Mouse (Mus musculus): ENCODE measurements around the gene Agpat1.

Agpat1 gene

DNA sequence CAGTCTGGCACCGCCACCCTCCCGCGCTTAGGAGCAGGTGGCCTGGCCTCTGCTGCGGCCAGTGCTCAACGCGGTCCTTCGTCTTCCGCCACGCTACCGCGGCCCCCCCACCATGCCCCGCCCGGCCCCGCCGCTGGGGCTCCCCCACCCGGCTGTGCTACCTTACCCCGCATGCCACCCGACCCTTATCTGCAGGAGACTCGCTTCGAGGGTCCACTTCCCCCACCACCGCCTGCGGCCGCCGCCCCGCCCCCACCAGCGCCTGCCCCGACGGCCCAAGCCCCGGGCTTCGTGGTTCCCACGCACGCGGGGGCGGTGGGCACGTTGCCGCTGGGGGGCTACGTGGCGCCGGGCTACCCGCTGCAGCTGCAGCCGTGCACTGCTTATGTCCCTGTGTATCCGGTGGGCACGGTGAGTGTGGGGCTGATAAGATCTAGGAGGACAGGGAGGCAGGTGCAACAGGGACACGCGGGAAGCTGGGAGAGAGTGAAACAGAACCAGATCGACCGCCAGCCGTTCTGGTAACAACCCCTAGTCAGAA, 26.8 kb downstream of the Agpat1 start:
- no peak for DNase-seq (ENCODE audit: low read depth, low spot score)

DNA sequence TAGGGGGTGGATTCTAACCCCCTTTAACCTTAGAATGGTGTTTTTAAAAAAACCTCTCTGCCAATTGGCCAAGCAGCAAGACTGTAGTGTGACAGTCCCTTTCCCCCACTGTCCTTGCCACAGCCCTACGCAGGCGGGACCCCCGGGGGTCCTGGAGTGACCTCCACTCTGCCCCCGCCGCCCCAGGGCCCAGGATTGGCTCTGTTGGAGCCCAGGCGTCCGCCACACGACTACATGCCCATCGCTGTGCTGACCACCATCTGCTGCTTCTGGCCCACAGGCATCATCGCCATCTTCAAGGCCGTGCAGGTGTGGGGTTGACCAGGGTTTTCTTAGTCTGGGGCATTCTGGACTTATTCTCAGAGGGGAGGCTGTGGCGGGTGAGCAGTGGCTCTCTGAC, 27.6 kb downstream of the Agpat1 start:
- DNase-seq (ENCODE audit: low read depth, low spot score) = no peak

DNA sequence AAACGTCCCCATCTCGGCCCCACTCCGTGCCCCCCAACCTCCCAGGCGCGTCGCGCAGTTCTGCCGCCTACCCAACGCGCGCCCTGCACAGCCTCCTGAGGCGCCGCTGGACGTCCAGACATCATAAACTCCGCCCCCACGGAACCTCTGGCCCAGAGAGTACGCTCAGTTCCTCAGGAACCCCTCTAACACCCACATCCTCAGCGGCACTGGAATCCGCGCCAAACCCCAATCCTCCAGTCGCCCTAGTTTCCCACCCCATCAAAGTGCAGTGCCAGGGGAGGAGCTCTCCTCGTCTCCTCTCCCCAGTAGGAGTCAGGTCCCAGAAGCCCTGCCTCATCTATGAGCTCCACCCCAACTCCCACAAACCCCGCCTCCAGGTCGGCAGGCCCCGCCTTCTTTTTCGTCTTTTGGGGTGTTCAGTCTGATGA, 28.2 kb downstream of the Agpat1 start:
- DNase-seq (ENCODE audit: low read depth, low spot score) = no peak

DNA sequence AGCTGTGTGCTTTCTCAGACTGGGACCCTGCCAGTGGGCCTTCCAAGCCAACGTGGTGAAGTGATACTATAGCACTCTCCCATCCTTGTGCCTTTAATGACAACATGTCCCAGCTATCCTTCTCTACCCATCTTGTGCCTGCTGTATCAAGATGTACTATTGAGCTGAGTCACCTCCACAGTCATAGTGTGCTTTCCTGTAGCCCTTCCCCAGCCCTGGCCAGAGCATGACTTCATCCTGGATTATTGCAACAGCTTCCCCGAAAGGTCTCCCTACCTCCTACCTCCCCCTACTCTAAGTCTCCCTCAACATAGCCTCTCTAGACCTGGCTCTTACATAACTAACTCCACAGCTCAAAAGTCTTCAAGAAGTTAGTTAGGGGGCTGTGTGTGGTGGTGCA, 31.6 kb downstream of the Agpat1 start:
- no peak for DNase-seq (ENCODE audit: low read depth, low spot score)

DNA sequence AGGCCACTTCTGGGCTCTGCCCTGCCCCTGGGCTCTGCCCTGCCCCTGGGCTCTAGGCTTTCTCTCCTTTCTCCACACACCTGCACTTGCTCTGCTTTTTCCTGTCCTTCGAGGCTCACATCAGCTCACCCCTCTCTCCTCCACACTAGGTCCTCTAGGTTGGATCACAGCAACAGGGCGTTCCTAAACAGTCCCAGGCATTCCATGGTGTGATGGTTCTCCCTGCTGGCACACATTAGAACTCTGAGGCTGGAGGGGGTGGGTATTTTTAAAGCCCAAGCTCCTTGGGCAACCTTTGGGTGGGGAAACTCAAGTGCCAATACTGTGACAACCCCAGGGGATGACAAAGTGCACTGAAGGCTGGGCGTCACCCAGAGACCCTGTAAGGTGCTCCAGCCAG, 33.4 kb downstream of the Agpat1 start:
- DNase-seq (ENCODE audit: low read depth, low spot score) = no peak

DNA sequence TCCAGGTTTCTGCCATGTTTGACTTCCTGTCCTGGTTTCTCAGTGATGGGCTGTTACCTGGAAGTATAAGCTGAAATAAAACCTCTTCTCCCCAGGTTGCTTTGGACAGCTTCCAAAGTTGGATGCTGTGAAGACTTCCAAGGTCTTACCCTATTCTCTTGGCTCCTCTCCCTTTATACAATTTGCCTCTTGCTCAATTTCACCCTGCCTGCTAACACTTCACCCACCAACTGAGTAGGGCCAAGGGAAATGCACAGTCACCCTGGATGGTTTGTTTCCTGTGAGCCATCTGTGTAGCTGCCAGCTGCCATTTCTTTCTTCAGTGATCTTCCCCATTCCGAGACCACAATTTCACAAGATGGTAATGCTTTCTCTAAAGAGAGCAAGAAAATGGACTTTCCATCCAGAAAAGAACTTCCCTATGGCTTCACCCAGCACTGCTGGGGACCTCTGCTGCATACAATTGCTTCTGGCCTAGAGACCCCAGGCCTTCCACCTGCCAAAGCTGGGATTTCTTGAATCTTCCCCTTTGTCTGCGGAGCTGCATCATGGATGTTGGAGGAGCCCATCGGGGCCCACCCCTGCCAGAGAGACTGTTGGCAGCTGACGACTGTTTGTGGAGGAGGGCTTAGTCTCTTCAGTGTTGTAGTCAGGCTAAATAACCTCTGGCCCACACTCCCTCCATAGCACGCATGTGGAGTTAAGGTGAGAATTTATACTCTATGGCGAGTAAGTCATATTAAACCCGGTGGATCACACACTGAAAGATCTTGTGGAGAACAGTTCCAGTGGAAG, 35.6 kb downstream of the Agpat1 start:
- no peak for DNase-seq (ENCODE audit: low read depth, low spot score)

DNA sequence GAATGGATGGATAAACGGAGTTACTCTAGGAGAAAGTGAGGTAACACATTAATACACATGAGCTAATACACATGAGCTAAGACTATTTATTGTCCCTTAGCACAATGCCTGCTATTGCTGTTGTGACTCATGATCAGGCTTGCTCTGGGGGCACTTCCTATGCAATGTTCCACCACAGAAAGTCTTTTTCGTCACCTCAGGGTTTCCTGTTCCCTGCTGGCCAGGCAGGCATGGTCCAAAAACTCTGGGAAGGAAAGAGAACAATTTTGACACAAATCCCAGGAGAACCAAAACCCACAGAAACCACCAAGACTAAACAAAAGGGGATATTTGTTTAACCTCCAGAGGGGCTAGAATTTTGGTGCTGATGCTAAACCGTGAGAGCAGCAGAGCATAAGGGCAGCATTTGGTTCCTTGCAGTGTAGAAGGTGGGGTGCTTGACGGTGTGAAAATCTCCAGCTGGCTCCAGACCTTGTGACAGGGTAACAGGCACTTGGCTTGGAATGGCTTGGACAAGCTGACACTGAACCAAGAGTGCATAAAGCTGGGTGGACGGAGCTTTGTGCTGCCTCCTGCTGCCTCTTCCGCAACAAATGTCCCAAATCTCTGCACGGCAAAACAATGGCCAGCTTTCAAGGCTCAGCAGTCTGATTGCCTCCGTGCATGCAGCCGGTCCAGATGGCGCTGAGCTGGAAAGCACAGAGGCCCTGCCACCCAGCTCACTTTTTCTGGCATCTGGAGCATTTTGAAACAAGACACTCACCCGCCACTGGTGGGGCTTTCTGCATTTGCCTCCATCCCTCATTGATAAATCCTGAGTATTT, 36.9 kb downstream of the Agpat1 start:
- DNase-seq (ENCODE audit: low read depth, low spot score) = no peak

DNA sequence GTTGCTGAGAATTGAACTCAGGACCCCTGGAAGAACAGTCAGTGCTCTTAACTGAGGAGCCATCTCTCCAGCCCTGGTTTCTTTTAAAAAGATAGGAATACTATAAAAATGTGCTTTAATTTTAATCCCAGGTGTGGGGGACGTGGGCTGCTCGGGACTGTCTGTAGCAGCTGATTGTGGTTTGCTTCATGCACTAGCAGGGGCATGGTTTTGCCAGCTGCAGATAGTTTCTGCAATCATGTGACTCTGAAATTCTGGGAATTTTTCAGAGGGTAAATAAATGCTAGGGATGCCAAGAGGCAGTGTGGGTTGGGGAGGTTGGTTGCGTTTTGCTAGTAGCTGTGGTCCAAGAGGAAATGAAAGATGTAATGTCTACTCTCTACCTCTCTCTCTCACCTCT, 37.9 kb downstream of the Agpat1 start:
- DNase-seq (ENCODE audit: low read depth, low spot score) = no peak

DNA sequence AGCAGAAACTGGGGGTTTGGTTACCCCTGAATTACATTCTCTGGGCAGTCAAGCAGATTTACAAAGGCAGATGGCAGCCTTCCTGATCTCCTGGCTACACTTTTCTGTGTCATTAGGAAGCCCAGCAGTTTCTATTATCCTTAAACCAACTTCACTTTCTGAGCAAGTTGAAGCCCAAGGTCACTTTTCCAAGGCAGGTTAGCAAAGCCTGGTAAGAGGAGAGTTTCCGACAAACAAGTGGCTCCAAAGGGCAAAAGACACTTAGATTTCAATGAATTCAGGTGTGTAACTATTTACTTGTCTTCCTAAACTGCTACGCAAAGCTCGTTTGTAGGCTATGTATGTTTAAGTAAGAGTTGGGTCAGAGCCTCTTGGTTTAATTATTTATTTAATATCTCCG, 39.3 kb downstream of the Agpat1 start:
- no peak for DNase-seq (ENCODE audit: low read depth, low spot score)

DNA sequence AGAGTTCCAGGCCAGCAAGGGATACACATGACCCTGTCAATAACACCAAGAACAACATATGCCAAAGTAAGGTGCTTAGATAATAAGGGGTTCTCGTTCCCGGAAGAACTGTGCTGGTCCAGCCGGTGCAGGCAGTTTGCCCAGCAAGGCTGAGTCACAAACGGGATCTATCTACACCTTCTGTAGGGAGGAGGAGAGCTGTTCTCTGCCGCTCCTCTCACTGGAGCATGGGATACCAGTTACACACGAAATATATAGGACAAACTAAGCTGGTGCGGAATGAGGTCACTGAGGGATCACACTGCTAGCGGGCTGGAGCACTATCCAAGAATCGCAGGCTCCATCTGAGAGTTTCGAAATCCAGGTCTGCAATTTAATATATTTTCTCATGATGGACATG, 39.9 kb downstream of the Agpat1 start:
- DNase-seq (ENCODE audit: low read depth, low spot score) = no peak

DNA sequence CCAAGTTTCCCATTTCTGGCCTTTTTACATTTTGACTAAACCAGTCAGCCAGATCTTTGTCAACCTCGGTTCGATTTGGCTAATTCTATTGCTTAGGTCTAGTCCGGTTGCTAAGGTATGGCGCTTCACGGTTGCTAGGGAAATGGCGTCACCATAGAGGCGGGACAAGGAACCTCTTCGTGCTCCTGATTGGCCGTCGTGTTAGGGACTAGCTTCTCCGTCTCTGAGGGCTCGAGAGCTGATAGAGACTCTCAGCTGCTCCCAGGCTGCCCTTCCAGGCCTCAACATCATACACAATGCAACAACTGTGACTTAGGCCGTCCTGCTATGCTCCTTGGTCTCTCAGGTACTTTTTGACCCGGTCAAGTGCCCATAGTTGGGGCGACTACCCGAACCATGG, 40.5 kb downstream of the Agpat1 start, which contains the start of gene Fkbpl:
TSS of gene Fkbpl (plus strand) at position 157 of the 400 bp plus-strand sequence.
- peak; percentile 95 for DNase-seq (ENCODE audit: low read depth, low spot score)

DNA sequence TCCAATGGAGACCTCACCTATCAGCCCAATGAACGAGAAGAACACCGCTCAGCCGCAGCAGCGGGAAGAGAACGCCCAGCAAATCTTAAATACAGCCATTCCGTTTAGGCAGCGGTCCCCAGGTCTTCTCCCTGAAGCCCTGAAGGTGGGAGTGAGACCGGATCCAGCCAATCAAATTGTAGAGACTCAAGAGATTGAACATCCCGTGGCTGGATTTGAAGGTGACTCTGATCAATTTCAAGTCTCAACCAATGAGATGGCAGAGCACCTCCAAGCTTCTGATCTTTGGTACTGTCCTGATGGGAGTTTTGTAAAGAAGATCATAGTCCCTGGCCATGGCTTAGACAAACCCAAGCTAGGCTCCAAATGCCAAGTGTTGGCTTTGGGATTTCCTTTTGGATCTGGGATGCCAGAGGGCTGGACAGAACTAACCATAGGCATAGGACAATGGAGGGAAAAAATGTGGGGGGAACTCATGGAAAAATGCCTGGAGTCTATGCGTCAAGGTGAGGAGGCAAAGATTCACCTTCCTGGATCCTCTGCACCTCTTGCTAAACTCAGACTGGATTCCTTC, 41.3 kb downstream of the Agpat1 start:
- no peak for DNase-seq (ENCODE audit: low read depth, low spot score)

DNA sequence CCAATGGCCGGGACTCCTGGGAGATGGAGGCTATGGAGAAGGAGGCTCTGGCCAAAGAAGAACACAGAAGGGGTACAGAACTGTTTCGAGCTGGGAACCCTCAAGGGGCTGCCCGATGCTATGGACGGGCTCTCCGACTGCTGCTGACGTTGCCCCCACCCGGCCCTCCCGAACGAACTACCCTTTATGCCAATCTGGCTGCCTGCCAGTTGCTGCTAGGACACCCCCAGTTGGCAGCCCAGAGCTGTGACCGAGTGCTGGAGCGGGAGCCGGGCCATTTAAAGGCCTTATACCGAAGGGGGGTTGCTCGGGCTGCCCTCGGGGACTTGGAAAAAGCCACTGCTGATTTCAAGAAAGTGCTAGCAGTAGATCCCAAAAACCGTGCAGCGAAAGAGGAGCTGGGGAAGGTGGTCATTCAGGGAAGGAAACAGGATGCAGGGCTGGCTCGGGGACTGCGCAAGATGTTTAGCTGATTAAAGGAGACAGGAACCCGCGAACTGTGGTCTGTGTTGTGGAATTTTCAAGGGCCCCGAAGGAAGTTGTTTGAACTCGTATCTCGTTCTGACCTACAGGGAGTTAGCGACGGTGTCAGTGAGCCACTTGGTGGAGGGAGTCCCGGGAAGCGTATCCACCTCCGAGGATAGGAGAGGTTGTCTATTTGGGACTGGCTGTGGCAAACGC, 41.9 kb downstream of the Agpat1 start:
- DNase-seq (ENCODE audit: low read depth, low spot score) = no peak

DNA sequence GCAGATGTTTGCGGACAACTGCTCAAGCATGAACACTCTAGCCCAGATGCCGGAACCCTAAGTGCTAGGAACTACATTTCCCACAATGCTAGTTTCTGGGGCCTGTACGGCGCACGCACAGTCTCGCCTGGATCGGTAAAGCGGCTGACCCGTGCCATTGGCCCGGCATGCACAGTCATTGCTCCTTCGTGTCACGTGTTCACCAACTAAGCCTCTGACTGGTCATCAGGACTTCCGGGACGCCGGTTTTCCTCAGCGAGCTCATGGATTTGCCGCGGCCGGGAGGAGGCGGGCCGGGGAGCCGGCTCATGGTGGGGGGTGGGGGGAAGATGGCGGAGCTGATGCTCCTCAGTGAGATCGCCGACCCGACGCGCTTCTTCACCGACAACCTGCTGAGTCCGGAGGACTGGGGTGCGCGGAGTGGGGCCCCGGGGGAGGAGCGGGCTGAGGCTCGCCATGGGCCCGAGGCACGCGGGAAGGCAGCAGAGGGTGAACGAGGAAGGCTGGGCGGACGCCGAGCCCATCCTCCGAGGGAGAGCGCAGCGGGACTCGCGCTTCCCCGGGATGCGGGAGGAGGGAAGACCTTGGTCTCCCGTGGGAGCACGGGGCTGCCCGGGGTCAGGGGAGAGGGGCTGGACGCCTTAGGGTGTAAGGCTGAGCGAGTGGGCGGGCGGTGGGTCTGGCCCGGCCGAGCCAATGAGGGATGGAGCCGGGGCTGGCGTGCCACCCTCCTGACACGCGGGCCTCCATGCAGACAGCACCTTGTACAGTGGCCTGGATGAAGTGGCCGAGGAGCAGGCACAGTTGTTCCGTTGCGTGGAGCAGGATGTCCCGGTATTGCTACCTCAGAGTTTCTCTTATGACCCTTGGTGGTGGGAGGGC, 43.1 kb downstream of the Agpat1 start, which contains the start of gene Atf6b:
TSS of gene Atf6b (plus strand) at position 241 of the 882 bp plus-strand sequence.
- peak; percentile 93 for DNase-seq (ENCODE audit: low read depth, low spot score)

DNA sequence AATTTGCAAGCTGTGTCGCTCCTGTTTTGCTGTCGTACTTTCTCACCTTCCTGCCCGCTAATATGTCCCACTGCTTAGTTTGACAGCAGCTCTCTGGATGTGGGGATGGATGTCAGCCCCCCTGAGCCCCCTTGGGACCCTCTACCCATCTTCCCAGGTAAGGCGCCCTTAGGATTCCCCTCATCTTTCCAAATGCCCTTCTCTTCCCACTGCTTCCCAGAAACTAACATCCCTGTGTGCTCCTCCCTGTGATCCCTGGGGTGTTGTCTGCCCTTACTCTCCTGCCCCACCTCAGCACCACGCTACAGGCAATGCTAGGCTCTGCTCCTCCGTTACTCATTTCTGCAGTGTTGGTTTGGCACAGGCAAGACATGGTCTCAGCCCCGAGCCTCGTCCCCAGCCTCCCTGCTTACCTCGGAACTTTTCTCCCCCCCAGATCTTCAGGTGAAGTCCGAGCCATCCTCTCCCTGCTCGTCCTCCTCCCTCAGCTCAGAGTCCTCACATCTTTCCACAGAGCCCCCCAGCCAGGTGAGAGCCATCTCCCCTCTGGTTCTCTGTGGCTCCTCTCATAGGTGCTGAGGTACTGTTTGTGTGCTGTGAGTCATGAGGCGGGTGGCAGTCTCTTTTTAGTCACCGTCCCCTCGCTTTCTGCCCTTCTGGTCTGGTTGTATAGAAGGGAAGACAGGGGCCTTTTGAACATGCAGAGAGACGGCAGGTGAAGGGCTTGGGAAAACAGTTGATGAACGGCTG, 44.3 kb downstream of the Agpat1 start:
- DNase-seq (ENCODE audit: low read depth, low spot score) = no peak

DNA sequence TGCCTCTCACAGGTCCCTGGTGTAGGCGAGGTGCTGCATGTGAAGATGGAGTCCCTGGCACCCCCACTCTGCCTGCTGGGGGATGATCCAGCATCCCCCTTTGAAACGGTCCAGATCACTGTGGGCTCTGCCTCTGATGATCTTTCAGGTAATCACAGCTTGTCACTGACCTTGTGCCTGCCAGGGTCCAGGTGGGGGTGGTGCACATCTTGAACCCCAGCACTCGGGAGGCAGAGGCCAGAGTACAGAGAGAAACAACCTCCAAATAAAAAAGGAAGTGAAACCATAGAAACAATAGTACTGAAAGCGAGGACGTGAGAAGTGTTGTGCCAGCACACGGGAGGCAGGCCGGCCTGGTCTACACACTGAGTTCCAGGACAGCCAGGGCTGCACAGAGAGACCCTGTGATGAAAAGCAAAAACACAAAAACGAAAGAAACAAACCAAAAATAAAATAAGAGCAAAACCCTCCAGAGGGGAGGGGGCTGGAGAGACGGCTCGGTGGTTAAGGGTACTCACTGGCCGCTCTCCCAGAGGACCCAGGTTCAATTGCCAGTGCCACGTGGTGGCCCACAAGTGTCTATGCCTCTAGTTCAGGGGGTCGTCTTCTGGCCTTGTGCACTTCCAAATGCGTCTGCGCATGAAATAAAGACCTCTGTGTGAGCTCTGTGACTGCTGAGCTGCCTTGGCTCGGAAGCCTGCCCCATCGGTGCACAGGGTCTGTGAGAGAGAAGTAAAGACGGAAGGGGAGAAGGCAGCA, 45.2 kb downstream of the Agpat1 start:
- DNase-seq (ENCODE audit: low read depth, low spot score) = no peak

DNA sequence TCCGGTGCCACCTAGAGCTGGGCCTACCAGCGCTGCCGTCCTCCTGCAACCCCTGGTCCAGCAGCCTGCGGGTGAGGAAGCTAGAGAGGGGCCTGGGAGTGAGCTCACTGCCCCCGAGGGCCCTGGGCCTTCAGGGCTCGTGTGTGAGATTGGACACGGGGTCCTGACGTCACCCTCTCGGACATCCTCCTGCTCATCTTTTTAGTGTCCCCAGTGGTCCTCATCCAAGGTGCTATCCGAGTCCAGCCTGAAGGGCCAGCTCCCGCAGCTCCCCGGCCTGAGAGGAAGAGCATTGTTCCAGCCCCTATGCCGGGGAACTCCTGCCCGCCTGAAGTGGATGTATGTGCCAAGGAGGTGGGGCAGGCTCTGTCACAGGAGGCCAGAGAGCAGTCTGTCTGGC, 46.7 kb downstream of the Agpat1 start:
- DNase-seq (ENCODE audit: low read depth, low spot score) = no peak

DNA sequence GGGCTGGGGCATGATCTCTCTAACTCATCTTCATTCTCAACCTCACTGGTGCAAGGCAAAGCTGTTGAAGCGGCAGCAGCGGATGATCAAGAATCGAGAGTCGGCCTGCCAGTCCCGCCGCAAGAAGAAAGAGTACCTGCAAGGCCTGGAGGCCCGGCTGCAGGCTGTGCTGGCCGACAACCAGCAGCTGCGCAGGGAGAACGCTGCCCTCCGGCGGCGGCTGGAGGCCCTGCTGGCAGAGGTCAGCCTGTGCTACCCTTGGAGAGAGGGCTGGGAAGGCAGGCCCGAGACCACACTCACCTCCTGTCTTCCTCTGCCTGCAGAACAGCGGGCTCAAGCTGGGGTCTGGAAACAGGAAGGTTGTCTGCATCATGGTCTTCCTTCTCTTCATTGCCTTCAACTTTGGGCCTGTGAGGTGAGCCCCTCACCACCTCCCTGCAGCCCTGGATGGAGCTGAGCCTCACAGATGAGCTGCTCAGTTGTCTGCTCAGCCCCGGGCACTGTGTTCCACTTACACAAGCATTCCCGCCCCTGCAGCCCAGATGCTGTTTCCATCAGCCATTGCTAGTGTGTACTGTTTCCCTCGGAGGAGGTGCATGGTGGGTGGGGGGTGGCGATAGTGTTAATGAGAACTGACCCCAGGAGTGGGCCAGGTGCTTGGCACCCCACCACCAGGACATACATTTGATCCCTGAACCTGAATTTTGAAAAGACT, 47.6 kb downstream of the Agpat1 start:
- no peak for DNase-seq (ENCODE audit: low read depth, low spot score)
